Mouse (Mus musculus) hindbrain, embryonic 13.5 days (tissue): ENCODE results near the gene Tex50. TPM values are rescaled to one million over a fixed set of nuclear protein-coding genes. Genes with fewer than 3 reads are reported as not detected.

Source experiments
- polyA plus RNA-seq: library from polyadenylated mRNA; unstranded; fragments of >200 nt; fragmentation: Nextera tagmentation; extraction: Ambion mirVana; gene quantifications from 2 replicates; pipeline ENCODE4 v1.2.1, GENCODE M21; 2015

Tex50 gene
- polyA plus RNA-seq, 1 experiment from 2014 or later = 0.82 TPM

Other genes starting within 250 kb of the Tex50 start
- gene Serpinc1, start 180.7 kb downstream of the Tex50 start, polyA plus RNA-seq = 3.7 and 3.9 TPM in 2 replicates
- 10.7 and 11.5 TPM in 2 replicates for gene Zbtb37, start 124.5 kb downstream of the Tex50 start, polyA plus RNA-seq
- 26.2 and 28.4 TPM in 2 replicates for gene Dars2, start 88.7 kb downstream of the Tex50 start, polyA plus RNA-seq
- gene Cenpl, start 88.6 kb downstream of the Tex50 start, polyA plus RNA-seq = 13.1 and 13.2 TPM in 2 replicates
- 16.9 and 17.9 TPM in 2 replicates for gene Klhl20, start 27.8 kb downstream of the Tex50 start, polyA plus RNA-seq
- 13.6 and 14.0 TPM in 2 replicates for gene Ankrd45, start 16.6 kb downstream of the Tex50 start, polyA plus RNA-seq
- gene Prdx6, start 91.9 kb upstream of the Tex50 start, polyA plus RNA-seq = 209 and 223 TPM in 2 replicates
- gene Tnfsf4, start 236.1 kb upstream of the Tex50 start, polyA plus RNA-seq = not detected in 2 replicates